Mouse (Mus musculus): ENCODE results near the gene Rin3. TPM values are rescaled to one million over a fixed set of nuclear protein-coding genes. Genes with fewer than 3 reads are reported as not detected.

Gene Rin3
- polyA plus RNA-seq, 1 experiment from 2014 or later = 3.7 TPM

DNA sequence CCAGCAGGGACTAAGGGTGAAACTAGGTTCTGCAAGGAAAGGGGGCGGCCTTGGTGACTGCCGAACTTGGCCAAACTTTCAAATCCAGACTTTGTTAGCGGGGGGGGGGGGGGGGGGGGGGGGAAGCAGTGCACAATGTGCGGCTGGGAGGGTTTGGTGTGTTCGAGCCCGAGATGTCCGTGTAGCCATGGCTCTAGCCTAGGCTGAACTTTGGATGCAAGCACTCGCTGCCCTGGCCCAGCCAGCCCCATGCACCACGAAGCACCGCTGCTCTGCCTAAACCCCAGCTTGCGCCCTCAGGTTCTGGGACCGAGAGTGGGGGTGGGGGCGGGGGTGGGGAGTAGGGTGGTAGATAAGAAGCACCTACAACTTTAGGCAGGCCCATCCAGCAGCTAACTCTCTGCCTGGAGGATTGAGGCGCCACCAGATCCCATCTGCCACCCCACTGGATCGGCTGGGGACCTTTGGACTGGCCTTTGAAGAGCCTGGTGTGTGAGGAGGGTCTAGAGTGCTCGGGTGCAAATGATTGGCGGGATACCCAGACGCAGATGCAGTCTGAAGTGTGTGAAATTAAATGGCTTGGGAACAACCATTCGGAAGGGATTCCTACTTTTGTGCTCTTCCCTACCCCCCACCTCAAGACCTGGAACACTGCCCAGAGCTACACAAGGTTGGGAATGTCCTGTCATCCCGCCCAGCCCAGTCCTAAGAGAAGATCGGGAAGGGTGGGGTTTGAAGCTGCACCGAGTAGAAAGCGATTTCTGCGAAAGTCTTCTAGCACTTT lies 827 bp downstream of the Rin3 start:
- peaks cover 17% of the 10 kb centered on the region for H3K4me1 ChIP-seq (replicated peaks)

GRCm38 (mm10) chr12:102284267-102284610 lies 1.4 kb downstream of the Rin3 start:
- H3K36me3 ChIP-seq = no peaks in the 10 kb centered on the region
- WGBS = 34% methylated on average over 9 of the region's 9 CpGs
- 0 out of 2 replicates have a peak overlapping the region, but pooled peaks have one; percentile 53 for H3K4me3 ChIP-seq (replicated peaks)
- H3K4me1 ChIP-seq (replicated peaks) = peaks cover 17% of the 10 kb centered on the region
- no peak overlapping the region for H3K27ac ChIP-seq
- H3K4me2 ChIP-seq (replicated peaks) = peak overlapping the region; percentile 98
- ATAC-seq = no peak
- H3K9me3 ChIP-seq = no peaks in the 10 kb centered on the region
- H3K27me3 ChIP-seq = peaks cover 29% of the 10 kb centered on the region
- no peak overlapping the region for H3K9ac ChIP-seq (replicated peaks)

More for the DNA sequence above, 827 bp downstream of the Rin3 start:
- Histone ChIP-seq H3K4me3 (replicated peaks) (peak overlapping the region; percentile 53), H3K27me3 (peaks cover 29% of the 10 kb centered on the region), H3K27ac (0 out of 2 replicates have a peak overlapping the region, but pooled peaks have one; percentile 39), H3K4me2 (replicated peaks) (peak overlapping the region; percentile 98), H3K9me3 (no peaks in the 10 kb centered on the region), H3K9ac (replicated peaks) (peak overlapping the region; percentile 71), H3K36me3 (no peaks in the 10 kb centered on the region)
- peak; percentile 79 for ATAC-seq
- WGBS = 8% methylated on average over 23 of the region's 24 CpGs

DNA sequence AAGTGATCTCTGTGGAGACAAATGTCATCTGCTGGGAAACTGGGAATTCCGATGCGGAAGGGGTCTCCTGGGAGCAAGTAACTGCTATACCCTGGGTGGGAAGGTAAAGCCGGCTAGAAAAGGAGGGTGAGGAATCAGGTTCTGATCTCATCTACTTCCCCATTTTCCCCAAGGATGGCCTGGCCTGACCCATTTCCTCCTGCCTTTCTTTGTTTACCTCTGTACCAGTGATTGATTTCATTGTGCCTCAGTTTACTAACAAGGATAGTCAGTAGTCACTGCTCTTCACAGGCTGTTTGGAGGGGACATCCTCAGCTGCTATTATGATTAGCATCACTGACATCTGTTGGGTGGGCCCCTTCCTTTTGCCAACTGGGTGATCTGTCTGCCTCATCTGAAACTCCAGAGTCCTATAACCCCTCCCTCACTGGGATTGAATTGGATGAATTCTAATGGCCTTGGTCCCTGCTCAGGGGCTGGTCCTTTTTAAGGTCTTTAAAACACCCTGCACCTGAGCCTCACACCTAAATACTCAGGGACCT lies 1.8 kb downstream of the Rin3 start:
- H3K4me2 ChIP-seq (replicated peaks) = no peak overlapping the region; the same call in 1 of the 2 replicates
- peaks cover 29% of the 10 kb centered on the region for H3K27me3 ChIP-seq
- H3K9ac ChIP-seq (replicated peaks) = no peak overlapping the region
- H3K36me3 ChIP-seq = no peaks in the 10 kb centered on the region
- 46% methylated on average over 3 of the region's 3 CpGs for WGBS
- peaks cover 17% of the 10 kb centered on the region for H3K4me1 ChIP-seq (replicated peaks)
- no peak for ATAC-seq
- H3K27ac ChIP-seq = no peak overlapping the region
- no peak overlapping the region for H3K4me3 ChIP-seq (replicated peaks)
- no peaks in the 10 kb centered on the region for H3K9me3 ChIP-seq

DNA sequence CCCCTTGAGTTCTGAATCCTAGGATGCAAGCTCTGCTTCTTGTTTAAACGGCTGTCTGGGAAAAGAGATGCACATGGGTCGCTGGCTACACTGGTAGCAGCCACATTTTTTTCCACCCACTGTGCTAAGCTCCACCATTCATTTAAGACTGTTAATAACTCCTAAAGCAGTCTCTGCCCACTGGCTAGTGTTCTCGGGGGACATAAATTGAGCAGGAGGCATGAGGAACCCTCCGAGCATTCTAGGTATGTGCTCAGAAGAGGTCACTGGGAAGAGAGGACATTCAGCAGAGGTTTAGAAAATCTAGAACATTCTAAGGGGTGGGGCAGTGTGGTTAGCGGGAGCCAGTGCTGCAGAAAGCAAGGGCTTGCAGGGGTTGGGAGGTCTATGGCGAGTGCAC lies 2.5 kb downstream of the Rin3 start:
- Histone ChIP-seq H3K4me3 (replicated peaks) (no peak overlapping the region), H3K9me3 (no peaks in the 10 kb centered on the region), H3K9ac (replicated peaks) (no peak overlapping the region), H3K4me1 (replicated peaks) (peaks cover 17% of the 10 kb centered on the region), H3K4me2 (replicated peaks) (no peak overlapping the region), H3K27me3 (peaks cover 29% of the 10 kb centered on the region), H3K36me3 (no peaks in the 10 kb centered on the region), H3K27ac (no peak overlapping the region)
- ATAC-seq = no peak
- 77% methylated on average over 6 of the region's 6 CpGs for WGBS

- no peak overlapping the region for H3K4me2 ChIP-seq (replicated peaks)
- H3K4me1 ChIP-seq (replicated peaks) = peaks cover 17% of the 10 kb centered on the region
- H3K27me3 ChIP-seq = peaks cover 29% of the 10 kb centered on the region
- H3K9ac ChIP-seq (replicated peaks) = no peak overlapping the region
- H3K4me3 ChIP-seq (replicated peaks) = no peak overlapping the region
- H3K9me3 ChIP-seq = no peaks in the 10 kb centered on the region
- no peak for ATAC-seq
- H3K27ac ChIP-seq = no peak overlapping the region
- 85% methylated on average over 5 of the region's 5 CpGs for WGBS
- H3K36me3 ChIP-seq = no peaks in the 10 kb centered on the region
Measured at GRCm38 (mm10) chr12:102285779-102286178, 2.9 kb downstream of the Rin3 start.

DNA sequence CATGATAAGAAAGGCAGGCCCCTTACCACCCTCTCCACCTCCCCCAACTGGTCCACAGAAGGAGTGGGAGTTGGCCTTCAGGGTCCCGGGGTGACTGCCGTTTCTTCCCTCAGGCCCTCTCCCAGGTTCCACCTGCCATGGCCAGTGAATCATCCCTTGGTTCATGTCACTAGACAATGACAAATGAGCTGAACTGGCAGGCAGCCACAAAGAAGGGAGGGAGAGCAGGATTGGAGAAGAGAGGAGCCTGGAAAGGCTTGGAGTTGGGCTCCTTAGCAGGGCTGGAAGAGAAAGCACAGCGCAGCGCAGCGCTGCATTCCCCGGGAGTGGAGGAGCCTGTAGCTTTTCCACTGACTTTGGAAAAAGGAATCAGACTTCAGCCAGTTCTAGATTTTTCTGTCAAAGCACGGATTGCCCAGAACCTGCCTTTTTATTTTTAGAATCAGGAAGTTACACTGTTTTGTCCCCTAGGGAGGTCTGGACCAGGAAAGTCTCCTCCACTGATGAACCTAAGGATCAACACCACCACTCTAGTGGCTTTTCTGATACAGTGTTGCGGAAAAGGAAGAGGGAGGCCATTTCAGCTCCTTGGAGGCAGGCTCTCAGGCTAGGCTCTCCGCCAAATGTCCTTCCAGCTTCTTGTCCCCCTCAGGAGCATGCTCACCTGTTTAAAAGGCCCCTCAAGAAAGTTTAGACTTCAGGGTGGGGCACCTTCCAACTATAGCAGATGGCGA lies 4.0 kb downstream of the Rin3 start:
- Histone ChIP-seq H3K4me3 (replicated peaks) (no peak overlapping the region), H3K9me3 (no peaks in the 10 kb centered on the region), H3K4me2 (replicated peaks) (no peak overlapping the region), H3K36me3 (no peaks in the 10 kb centered on the region), H3K9ac (replicated peaks) (no peak overlapping the region), H3K4me1 (replicated peaks) (peaks cover 17% of the 10 kb centered on the region), H3K27ac (no peak overlapping the region), H3K27me3 (peaks cover 27% of the 10 kb centered on the region)
- ATAC-seq = no peak
- 79% methylated on average over 10 of the region's 10 CpGs for WGBS

- no peak for ATAC-seq
- Histone ChIP-seq H3K9ac (replicated peaks) (no peak overlapping the region), H3K27ac (no peak overlapping the region), H3K36me3 (no peaks in the 10 kb centered on the region), H3K27me3 (peaks cover 15% of the 10 kb centered on the region), H3K9me3 (no peaks in the 10 kb centered on the region), H3K4me2 (replicated peaks) (no peak overlapping the region), H3K4me3 (replicated peaks) (no peak overlapping the region), H3K4me1 (replicated peaks) (peaks cover 11% of the 10 kb centered on the region)
- 69% methylated on average over 6 of the region's 6 CpGs for WGBS
Measured at GRCm38 (mm10) chr12:102287904-102288602, 5.2 kb downstream of the Rin3 start.

GRCm38 (mm10) chr12:102288846-102289245 lies 6.0 kb downstream of the Rin3 start:
- H3K27me3 ChIP-seq = peaks cover 9% of the 10 kb centered on the region
- H3K9ac ChIP-seq (replicated peaks) = no peak overlapping the region
- H3K27ac ChIP-seq = no peak overlapping the region
- H3K4me3 ChIP-seq (replicated peaks) = no peak overlapping the region
- ATAC-seq = no peak
- no peaks in the 10 kb centered on the region for H3K36me3 ChIP-seq
- no peak overlapping the region for H3K4me2 ChIP-seq (replicated peaks)
- 24% methylated on average over 2 of the region's 2 CpGs for WGBS
- H3K9me3 ChIP-seq = no peaks in the 10 kb centered on the region
- H3K4me1 ChIP-seq (replicated peaks) = peaks cover 3% of the 10 kb centered on the region

DNA sequence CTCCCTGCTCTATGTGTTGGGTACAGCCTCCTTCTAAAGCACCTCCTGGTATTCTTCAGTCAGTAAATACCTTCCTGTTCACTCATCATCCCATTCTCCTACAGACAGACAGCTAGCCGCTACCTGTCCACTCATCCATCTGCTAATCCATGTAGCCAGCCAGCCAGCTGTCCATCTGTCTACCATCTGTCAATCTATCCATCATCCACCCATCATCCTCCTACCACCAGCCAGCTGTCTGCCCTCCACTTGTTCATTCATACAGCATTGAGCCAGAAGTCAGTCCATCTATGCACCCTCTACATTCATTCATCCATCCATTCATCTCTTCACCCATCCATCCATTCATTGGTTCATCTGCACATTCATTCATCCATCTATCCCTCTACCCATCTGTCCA lies 6.7 kb downstream of the Rin3 start:
- no peak for ATAC-seq
- no peak overlapping the region for H3K9ac ChIP-seq (replicated peaks)
- H3K9me3 ChIP-seq = no peaks in the 10 kb centered on the region
- no peak overlapping the region for H3K4me3 ChIP-seq (replicated peaks)
- peaks cover 6% of the 10 kb centered on the region for H3K27me3 ChIP-seq
- no peak overlapping the region for H3K4me2 ChIP-seq (replicated peaks)
- no peaks in the 10 kb centered on the region for H3K4me1 ChIP-seq (replicated peaks)
- WGBS = 86% methylated on average over 1 of the region's 1 CpGs
- no peak overlapping the region for H3K27ac ChIP-seq
- no peaks in the 10 kb centered on the region for H3K36me3 ChIP-seq

GRCm38 (mm10) chr12:102290662-102291061 lies 7.8 kb downstream of the Rin3 start:
- Histone ChIP-seq H3K4me3 (replicated peaks) (no peak overlapping the region), H3K9me3 (no peaks in the 10 kb centered on the region), H3K4me1 (replicated peaks) (no peaks in the 10 kb centered on the region), H3K9ac (replicated peaks) (no peak overlapping the region), H3K4me2 (replicated peaks) (no peak overlapping the region), H3K36me3 (no peaks in the 10 kb centered on the region), H3K27ac (no peak overlapping the region), H3K27me3 (peaks cover 3% of the 10 kb centered on the region; the same call in 1 of the 2 replicates)
- 94% methylated on average over 2 of the region's 2 CpGs for WGBS
- ATAC-seq = no peak

GRCm38 (mm10) chr12:102291686-102292085 lies 8.8 kb downstream of the Rin3 start:
- ATAC-seq = no peak
- H3K9ac ChIP-seq (replicated peaks) = no peak overlapping the region
- WGBS = 56% methylated on average over 6 of the region's 6 CpGs

More at GRCm38 (mm10) chr12:102291686-102292085, 8.8 kb downstream of the Rin3 start:
- Histone ChIP-seq H3K36me3 (no peaks in the 10 kb centered on the region), H3K4me3 (replicated peaks) (no peak overlapping the region), H3K4me2 (replicated peaks) (no peak overlapping the region), H3K9me3 (no peaks in the 10 kb centered on the region), H3K4me1 (replicated peaks) (no peaks in the 10 kb centered on the region), H3K27ac (no peak overlapping the region), H3K27me3 (no peaks in the 10 kb centered on the region)

Data from midbrain, embryonic 13.5 days (tissue).